Mouse (Mus musculus): ENCODE measurements around the gene Dab1. TPM values are rescaled to one million over a fixed set of nuclear protein-coding genes. Genes with fewer than 3 reads are reported as not detected.

Gene Dab1
- polyA plus RNA-seq (2015; fragmentation: Nextera tagmentation; extraction: Ambion mirVana) = 0.73 and 0.77 TPM in 2 replicates

DNA sequence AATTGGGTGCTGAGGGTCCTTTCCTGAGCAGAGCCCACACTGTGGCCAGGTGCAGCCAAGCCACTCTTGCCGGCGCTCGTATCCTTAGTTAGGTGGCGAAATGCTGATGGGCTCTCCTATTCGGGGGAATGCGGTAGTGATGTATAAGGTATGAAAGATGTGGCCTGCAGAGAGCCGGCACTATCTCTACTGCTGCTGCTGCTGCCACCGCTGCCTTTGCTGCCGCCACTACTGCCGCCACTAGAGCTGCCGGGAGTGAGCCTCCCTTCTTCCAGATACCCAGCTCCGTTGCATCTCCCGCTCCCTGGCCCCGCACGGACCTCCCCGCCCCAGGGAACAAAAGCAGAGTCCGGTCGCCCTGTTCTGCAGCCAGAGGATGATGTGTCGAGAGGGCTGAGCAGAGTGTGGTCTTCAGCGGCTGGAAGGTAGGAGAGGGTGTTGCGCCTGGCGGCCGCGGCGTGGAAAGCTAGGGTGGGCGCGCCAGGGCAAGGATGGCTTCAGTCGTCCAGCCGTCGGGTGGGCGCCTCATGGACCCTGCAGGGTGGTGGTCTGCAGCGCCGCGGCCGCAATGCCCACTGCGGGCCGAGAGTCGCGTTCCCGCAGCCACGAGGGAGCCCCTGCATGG, at the start of gene Dab1:
TSS of gene Dab1 (plus strand) at position 39 of the 625 bp plus-strand sequence.
- no peak for DNase-seq (ENCODE audit: low spot score)

DNA sequence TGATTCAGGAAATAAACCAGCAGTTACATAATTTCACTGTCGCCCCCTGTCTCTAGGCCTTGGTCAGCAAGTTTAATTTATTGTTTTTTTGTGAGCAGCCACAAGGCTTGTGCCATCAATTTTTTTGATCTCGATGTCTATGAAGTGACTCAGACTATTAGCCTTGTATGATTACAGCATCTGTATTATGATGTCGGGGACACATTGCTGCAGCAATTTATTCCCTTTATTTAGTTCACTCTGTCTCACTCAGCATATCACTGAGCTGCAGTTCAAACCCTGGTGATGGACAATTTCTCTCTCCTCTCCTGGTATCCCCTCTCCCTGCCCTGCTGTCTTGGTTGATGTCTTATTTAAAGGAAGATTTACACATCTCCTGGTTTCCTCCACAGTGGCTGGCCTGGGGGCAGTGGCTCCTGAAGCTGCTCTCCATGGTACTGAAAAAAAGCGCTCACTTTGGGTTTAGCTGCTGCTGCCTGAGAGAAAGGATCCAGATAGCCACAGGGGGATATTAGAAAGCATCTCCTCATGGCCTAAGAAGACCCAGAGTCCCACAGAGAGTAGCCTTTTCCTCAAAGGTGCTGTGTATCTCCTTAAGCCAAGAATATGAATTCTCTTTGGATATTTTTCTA, 47.3 kb upstream of the Dab1 start:
- DNase-seq (ENCODE audit: low spot score) = no peak

DNA sequence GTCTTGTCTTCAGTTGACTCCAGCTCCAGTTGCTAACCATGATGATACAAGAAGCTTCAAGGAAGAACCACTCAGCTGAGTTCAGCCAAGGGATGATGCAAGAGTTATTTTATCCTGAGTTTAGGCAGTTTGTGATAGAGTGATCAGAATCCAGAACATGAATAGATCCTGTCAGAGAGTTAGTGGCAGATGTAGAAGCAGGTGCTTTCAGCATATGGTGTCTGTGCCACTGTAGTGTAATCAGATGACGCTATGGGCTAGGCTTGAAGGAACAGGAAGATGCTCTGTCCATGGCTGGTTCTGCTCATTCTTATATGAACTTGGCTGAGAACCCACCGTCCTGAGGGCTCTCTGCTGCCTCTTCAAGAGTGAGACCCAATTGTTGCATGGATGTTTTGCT, 43.6 kb upstream of the Dab1 start:
- no peak for DNase-seq (ENCODE audit: low spot score)

DNA sequence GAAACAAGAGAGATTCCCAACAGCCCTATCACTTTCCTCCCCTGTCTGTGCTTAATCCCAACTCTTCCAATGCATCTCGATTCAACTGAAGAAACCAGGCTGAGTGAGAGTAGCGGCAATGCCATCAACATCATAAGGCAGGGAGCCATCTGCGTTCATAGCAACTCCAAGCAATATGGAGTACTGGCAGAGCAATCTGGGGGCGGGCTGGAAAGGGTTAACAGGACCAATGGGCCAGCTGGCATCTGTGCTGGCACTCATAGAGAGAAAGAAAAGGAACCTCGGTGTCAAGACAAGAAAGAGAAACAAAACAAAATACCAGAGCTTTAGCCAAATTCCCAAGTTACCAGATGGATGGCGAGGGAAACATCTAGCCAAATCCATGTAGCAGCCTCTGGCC, 42.9 kb upstream of the Dab1 start:
- no peak for DNase-seq (ENCODE audit: low spot score)

DNA sequence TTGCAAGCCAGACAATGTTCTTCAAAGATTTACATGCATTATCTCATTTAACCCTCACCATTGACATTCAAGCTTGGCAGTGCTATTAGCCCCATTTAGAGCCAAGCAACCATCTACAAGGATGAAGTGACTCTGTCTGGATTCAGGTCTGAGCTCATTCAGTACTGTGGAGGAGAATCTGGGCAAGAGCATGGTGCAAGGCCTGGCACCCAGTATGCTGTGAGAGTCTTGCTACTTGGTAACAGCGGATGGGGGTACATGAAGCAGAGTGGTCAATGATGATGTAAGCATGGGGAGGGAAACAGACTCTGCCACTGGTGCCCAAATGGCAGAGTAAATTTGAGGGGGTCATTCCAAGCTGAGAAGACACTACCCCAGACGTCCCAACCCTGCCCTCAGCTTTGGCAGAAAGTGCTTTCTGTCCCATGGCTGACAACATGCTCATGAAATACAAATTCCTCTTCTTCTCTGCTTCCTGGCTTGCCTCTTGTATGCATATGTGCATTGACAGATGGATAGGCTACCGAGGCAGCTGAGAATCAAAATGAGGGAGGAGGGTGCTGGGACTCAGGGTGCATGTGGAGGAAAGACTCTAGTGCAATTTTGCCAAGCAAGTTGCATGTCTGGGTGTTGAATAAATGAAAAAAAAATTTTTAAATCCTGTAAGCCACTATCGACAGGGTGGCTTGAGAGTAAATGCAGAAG, 41.9 kb upstream of the Dab1 start:
- DNase-seq (ENCODE audit: low spot score) = no peak

DNA sequence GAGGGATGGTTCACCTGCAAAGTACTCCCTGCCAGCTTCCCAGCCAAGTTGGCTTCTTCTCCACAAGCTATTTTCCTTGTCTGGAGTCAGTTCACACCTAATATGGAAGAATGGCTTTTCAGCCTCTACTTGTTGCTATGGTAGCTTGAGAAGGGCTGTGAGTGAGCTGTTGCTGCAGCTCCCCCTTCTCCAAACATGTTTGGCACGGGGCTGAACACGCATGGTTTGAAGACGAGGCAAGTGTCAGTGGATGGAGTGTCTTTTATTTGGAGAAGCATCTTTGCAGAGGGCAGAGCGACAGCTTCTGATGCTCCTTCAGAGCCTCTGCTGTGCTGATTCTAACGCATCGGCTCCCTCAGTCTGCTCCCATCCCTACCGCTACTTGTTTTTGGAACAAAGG, 41.3 kb upstream of the Dab1 start:
- no peak for DNase-seq (ENCODE audit: low spot score)

DNA sequence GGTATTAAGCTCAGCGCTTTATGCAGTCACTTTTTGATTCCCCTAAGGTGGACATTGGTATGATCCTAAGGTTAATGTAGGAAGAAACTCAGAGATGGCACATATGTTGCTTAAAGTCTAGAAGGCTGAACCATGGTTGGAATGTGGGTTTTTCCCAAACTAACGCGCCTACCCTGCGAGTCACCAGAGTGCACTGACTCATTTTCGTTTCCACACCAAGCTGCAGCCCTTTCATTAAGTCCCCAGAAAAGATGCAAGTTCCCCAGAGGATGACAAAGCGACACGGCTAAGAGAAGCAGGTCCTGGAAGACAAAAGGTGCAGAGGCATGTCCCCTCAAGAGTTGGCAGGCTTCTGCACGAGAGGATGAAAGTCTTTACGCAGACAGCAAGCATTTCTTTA, 39.1 kb upstream of the Dab1 start:
- no peak for DNase-seq (ENCODE audit: low spot score)

DNA sequence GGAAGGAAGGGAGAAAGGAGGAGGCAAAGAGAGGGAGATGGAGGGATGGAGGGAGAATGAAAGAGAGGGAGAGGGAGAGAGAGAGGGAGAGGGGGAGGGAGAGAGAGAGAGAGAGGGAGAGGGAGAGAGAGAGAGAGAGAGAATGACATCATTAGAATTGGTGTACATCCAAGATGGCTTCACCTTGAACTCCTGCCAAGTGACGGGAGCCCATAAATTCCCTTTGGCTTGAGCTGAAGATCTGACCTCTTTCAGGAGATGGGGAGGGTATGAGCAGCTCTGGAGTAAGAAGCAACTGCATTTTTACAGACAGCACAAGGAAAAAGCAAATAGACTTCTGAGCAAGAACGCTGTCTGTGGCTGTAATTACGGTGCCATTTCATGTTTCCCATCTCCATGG, 4.1 kb upstream of the Dab1 start:
- DNase-seq (ENCODE audit: low spot score) = no peak

DNA sequence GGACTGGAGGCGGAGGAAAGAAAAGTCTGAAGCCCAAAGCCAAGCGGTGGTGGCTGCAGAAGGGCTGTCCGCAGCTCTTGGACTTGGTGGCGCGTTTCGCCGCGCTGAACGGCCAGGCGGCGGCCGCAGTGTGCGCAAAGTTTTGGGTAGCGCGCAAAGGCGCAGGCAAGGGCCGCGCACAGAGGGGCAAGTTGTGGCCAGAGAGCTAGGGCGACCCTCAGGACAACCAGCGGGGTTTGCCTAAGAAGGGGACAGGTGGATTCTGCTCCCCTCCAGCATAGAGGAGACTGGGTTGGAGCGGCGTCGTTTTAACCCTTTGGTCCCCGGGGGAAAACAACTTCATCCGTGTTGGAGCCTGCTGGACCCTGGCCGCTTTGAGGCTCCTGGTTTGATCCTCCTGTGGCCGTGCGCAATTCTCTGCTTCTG, 800 bp downstream of the Dab1 start:
- no peak for DNase-seq (ENCODE audit: low spot score)

DNA sequence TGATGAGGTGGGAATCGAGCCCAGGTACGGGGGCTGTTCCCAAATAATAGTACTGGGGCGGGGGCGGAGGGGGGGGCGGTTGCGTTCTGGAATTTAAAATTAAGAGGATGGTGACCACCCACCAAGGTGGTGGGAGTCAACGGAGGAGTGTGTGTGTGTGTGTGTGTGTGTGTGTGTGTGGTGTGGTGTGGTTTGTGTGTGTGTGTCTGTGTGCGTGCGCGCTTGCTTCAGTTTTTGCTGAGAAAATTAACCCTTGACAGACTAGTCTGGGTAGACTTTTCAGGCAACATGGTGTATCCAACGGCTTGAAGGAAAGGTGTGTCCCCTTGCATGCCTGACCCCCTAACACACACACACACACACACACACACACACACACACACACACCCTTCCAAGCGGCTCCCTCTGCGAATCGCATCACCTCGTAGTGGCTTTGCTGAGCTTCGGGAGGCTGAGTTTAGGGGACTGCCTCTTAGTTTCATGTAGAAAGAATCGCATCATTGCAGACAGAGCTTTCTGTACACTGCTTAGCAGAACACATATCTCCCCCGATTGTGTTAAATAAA, 1.5 kb downstream of the Dab1 start:
- DNase-seq (ENCODE audit: low spot score) = no peak

DNA sequence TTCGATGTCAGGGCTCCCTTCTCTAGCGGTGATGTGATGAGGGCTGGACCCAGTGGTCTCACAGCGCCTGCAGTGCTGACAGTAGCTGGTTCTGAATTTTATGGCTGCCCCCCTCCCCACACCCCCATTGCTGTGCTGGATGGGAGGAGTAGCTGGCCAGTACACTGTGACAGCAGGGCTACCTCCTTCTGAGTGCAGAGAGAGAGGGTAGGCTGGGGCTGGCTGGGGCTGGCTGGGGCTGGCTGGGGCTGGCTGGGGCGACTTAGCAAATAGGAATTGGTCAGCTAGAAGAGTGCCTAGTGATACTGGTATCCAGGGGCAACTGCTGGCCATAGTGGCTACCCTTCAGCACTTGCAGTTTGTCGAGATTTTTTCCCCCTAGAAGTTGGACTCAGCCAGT, 2.4 kb downstream of the Dab1 start:
- no peak for DNase-seq (ENCODE audit: low spot score)

DNA sequence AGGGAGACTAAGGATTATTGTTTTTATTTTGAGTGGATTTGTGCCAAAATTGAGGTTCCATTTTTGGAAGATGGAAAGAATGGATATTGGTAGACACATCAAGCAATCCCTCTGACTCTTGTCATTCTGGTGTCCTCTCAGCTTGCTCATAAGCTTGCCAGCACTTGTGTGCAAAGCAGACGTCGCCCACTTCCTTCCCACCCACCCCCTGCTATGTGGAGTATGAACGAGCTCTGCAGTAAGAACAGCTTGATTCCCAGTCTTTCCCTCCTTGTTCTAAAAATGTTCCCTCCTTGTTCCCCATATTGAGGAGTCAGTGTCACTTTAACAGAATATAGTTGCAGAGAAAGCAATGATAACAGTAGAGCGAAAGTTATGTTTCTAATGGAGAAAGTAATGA, 11.0 kb downstream of the Dab1 start:
- DNase-seq (ENCODE audit: low spot score) = no peak

DNA sequence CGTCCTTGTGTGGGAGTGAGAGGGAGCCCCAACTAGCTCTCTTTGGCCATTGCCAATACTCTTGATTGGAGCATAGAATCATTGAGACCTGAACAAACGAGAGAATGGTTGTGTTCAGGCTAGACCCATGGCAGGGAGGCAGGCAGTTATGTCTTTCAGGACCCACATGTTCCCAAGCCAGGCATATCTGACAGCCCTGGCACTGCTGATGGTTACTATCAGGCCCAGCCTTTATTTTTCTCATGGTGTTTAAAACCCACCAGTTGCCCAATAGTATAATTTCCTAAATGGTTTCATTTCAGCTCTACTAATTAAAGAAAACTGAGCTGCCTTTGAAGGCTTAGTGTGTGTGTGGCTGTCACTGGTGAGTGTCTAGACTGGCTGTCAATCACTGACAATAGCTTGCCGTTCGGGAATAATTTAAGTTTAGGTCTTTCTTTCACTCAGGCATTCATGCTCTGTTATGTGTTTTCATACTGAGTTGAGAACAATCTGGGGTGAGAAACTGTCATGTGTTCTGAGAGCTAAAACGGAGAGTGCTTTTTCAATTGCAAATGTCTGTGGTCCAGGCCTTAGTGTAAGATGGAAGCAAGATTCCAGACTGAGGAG, 17.1 kb downstream of the Dab1 start:
- DNase-seq (ENCODE audit: low spot score) = no peak

DNA sequence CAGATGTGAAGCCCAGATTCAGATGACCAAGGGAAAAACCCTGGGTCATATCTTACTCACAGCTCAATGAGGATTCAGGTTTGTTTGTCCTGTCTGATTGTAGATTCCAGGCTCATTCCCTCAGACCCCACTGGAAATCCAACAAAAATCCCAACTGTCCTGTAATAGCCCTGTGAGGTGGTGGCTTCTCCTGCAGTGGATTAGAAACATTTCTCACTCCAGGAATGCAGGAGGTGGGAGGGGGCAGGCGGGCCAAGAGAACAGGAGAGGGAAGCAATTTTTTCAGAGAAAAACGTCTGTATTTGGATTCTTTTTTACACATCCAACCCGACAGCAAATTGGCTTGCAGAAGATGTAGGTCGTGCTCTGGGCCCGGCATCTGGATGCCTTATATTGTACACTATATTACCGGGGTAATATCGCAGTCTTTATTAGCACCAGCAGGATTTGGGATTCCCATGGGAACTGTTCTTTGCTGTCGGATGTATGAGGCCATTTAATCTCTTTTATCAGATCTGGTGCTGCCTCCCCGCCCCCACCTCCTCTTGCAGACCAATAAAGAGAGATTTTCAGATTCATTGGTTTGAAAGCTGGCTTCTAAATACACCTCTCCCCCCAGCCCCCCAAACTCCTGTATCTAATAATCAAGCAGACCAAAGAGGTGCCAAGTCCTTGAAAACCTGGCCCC, 29.2 kb downstream of the Dab1 start:
- no peak for DNase-seq (ENCODE audit: low spot score)

DNA sequence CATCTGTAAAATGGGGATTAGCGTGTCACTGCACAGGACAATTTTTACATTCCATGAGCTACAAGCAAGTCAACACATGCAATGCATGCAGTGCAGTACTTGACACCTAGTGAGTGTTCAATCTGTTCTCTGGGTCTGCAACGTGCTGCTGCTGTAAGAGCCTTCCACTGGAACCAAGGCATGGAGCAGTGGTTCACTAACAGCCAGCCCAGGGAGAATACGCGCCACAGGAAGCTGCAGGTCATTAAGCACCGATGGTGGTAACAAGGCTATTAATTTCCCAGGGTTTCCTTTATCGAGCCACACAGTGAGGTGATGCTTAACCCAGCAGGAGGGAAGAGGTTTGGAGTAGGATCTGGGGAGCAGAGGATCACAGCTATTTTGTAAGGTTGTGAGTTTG, 36.6 kb downstream of the Dab1 start:
- DNase-seq (ENCODE audit: low spot score) = no peak

DNA sequence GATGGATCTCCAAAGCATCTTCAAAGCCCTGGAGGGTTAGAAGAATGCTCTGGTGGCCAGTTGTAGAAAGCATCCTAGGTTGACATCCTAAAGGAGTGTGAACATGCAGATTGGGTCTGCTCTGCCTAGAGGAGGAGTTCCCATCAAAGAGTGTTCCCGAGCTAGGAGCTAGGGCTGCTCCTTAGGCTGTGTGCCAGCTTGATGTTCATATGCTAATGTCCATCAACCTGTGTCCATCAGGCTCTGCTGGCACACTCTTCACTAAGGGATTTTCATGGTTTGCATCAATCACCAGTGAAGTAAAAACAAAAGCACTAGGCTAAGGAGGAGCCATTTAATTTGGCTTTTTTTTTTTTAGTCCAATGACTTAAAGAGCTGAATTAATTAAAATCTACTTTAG, 42.2 kb downstream of the Dab1 start:
- DNase-seq (ENCODE audit: low spot score) = no peak

DNA sequence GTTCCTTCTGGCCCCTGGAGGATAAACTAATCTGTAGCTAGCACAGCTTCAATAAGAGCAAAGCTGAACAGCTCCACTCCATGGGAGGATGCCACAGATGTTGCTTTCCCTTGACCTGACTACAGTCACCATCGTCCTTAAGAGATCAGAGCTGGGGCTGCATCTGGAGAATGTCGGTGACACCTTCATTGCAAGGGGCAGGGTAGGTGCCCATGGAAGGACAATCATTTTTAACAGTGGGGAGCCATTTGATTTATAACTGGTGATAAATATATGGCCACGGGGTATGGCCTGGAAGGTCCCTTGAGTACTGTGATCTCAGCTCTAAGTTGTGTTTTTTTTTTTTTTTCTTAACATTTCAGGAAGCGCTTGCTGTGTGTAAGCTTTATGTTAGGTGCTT, 48.3 kb downstream of the Dab1 start:
- no peak for DNase-seq (ENCODE audit: low spot score)

DNA sequence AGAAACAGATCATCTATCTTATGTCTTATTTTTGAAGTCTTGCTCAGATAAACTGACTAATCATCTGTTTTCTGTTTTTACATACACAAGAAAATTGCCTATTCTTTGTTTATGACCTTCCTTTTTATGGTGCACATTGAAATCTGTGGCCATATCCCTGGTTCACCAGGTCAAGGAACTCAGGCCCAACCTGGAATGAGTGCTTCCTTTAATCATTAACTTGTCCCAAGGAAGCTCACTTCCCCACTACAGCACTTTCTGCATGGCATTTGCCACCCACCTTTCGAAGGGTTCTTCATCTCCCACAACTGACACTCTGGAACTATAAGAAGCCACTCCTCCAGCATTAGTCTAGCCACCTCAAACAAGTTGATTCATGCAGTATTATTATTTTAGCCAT, 58.0 kb downstream of the Dab1 start:
- no peak for DNase-seq (ENCODE audit: low spot score)

DNA sequence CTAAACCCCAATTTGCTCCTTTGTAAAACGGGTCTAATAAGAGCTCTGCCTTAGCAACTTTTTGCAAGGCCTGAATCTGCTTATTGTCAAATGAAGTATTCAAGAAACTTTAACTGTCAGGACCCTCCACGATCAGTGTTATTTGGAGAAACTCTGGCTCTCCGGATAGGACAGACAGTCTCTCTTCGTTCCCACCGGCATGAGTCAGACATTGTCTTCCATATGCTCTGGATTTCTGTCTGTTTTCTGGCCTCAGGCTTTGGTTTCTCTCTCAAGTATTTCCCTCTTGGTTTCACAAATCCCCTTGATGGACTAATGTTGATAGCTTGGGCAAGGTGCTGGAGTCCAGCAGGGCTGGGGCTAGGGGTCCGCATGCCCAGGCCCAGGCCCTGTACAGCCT, 59.3 kb downstream of the Dab1 start:
- no peak for DNase-seq (ENCODE audit: low spot score)

DNA sequence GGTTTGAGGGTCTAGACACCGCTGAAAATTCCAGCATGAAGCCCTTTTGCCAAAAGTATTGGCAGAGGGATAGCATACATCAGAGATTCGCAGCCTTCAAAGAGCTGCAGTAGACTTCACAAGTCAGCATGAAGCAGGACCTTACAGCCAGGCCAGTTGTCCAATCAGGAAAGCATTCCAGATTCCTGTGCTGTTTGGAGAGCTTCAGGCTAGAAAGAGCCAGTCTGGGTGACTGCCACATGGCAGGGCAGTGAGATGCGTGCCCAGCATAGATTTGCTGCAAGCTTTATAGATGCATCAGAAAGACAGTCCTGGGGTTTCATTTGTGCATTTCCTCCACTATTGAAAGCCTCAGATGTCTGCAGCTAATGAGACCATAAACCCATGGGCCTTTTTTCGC, 66.0 kb downstream of the Dab1 start:
- DNase-seq (ENCODE audit: low spot score) = no peak

DNA sequence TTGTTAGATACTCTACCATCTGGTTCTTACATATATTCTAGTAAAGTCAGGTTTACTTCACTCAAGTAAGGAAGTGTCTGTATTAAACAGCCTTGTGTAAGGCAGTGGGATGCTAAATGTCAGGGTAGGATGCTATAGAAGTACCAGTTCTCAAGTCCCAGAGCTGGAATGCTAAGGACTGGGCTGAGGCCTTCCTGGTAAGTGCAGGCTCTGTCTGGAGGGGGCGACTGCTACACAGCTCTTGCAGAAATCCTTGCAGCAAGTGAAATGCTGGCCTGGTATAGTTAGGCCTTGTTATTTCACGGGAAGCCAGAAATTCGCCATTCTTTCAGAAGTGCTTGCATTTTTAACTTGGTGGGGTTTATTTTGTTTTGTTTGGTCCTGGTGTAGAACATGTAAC, 72.6 kb downstream of the Dab1 start:
- no peak for DNase-seq (ENCODE audit: low spot score)

DNA sequence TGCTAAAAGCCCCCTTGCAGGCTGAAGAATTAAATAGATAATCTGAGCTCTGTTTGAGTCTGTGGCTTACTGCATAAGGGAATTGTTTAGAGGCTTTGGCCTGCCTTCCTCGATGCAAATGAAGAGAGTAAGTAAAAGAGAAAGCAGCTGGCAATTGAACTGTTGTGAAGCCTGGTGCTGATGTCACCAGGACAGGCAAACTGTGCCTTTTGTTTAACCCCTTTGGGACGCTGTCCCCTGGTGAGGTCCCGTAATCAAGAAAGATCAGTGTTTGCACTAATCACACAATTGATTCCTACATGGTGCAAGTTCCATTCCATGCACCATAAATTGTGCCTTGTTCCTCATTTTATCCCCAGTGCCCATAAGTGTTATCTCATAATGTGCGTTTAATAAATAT, 80.6 kb downstream of the Dab1 start:
- DNase-seq (ENCODE audit: low spot score) = no peak

Measured in thymus, postnatal 0 days (tissue).